11 mouse cellular contexts compared by ENCODE assay signal in the genomic region with DNA sequence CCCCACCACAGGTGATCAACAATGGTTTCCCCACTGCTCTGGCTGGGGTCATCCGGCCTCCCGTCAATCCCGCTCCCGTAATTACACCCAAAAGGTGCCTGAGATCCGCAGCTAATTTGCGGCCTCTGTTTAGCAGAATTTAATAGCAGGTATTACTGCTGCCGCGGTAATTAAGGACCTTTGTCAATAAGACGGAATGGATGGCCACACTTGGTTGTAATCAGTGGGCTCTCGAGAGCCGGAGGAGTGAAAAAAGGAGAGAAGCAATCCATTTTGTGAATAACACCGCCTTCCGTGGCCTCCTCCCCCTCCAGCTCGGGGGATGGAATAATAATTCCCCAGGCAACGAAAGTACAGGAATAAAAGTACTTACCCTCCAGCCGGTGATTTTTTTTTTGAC.
DNase-seq lines count a peak whose midpoint lies in the region; ATAC-seq and TF ChIP-seq lines count a peak whose summit lies in the region.
"Had no signal": no experiment of that assay in that cellular context is flagged by ENCODE, and none has a peak within 500 bp of the region (broad histone marks: within the 10 kb centered on the region; RNA-seq: fewer than 3 reads in every experiment).

No protein-coding gene starts in this region.

- no peak overlapping the region for H3K27ac ChIP-seq in lung, embryonic 14.5 days (ENCODE audit: low read depth)
- H3K27ac ChIP-seq in forebrain, embryonic 14.5 days (ENCODE audit: low read depth, low read length): no peak overlapping the region
- no peak overlapping the region for H3K27ac ChIP-seq in limb, embryonic 14.5 days (replicated peaks; ENCODE audit: low read depth, low read length)
- H3K27ac ChIP-seq in stomach, embryonic 14.5 days (ENCODE audit: low read length): no peak overlapping the region

- no peaks in the 10 kb centered on the region for H3K36me3 ChIP-seq in lung, embryonic 14.5 days (ENCODE audit: insufficient read depth)
- H3K36me3 ChIP-seq in forebrain, embryonic 14.5 days (ENCODE audit: control insufficient read depth, insufficient read depth, low read length): no peaks in the 10 kb centered on the region
- no peaks in the 10 kb centered on the region for H3K36me3 ChIP-seq in limb, embryonic 14.5 days (ENCODE audit: control insufficient read depth, insufficient read depth, low read length)
- no peaks in the 10 kb centered on the region for H3K36me3 ChIP-seq in stomach, embryonic 14.5 days (ENCODE audit: control insufficient read depth, insufficient read depth, low read length)

- H3K4me3 ChIP-seq in lung, embryonic 14.5 days (ENCODE audit: low read depth, low read length): no peak overlapping the region
- H3K4me3 ChIP-seq in forebrain, embryonic 14.5 days (ENCODE audit: low read depth, low read length): no peak overlapping the region; the same call in 1 of the 2 replicates
- H3K4me3 ChIP-seq in limb, embryonic 14.5 days (replicated peaks; ENCODE audit: low read length): no peak overlapping the region; the same call in 1 of the 2 replicates
- peak overlapping the region; percentile 4; the same call in 1 of the 2 replicates for H3K4me3 ChIP-seq in stomach, embryonic 14.5 days (ENCODE audit: low read depth, low read length)

- no peak for TF ChIP-seq POLR2A in limb, embryonic 14.5 days (IDR thresholded peaks at IDR 0.05; ENCODE audit: borderline replicate concordance, extremely low read depth, insufficient read depth, insufficient read length)

- TF ChIP-seq CTCF in lung, embryonic 14.5 days (IDR thresholded peaks at IDR 0.05; ENCODE audit: low read depth): no peak

- WGBS in lung, embryonic 14.5 days: 2% methylated on average over 16 of the region's 16 CpGs
- 0% methylated on average over 16 of the region's 16 CpGs for WGBS in forebrain, embryonic 14.5 days
- WGBS in limb, embryonic 14.5 days: 1% methylated on average over 16 of the region's 16 CpGs
- 1% methylated on average over 16 of the region's 16 CpGs for WGBS in stomach, embryonic 14.5 days

- peak; percentile 26 for DNase-seq in lung, embryonic 14.5 days
- no peak for DNase-seq in lung, postnatal 36 days
- peak; percentile 50 for DNase-seq in forebrain, embryonic 14.5 days (ENCODE audit: low spot score)
- DNase-seq in limb, embryonic 14.5 days (ENCODE audit: low spot score): no peak
- DNase-seq in urinary bladder, adult 2 months (ENCODE audit: low spot score): no peak
- DNase-seq in gastrocnemius, postnatal 4 days (ENCODE audit: low spot score in 2 of 2): no peak
- DNase-seq in right cerebral cortex, postnatal 36 days (ENCODE audit: low spot score in 2 of 2): no peak
- DNase-seq: adrenal gland, adult 2 months; cerebellum, adult 9-11 months; kidney, adult 18-20 months had no signal

- ATAC-seq in lung, embryonic 14.5 days (ENCODE audit: insufficient read depth): no peak
- ATAC-seq in forebrain, embryonic 14.5 days: no peak
- no peak for ATAC-seq in limb, embryonic 14.5 days (ENCODE audit: low FRiP score, low read depth)
- no peak for ATAC-seq in stomach, embryonic 14.5 days (ENCODE audit: insufficient number of reproducible peaks, insufficient read depth, low FRiP score, low read depth)

- H3K4me1 ChIP-seq in lung, embryonic 14.5 days (ENCODE audit: insufficient read depth): no peaks in the 10 kb centered on the region
- peaks cover 7% of the 10 kb centered on the region for H3K4me1 ChIP-seq in forebrain, embryonic 14.5 days (ENCODE audit: control insufficient read depth, insufficient read depth, low read length)
- H3K4me1 ChIP-seq in limb, embryonic 14.5 days (ENCODE audit: control insufficient read depth, insufficient read depth, low read length): peaks cover 17% of the 10 kb centered on the region
- 0 out of 2 replicates have a peak, but pooled peaks cover 4% of the 10 kb centered on the region for H3K4me1 ChIP-seq in stomach, embryonic 14.5 days (ENCODE audit: control insufficient read depth, insufficient read depth, low read length)

- H3K9ac ChIP-seq in lung, embryonic 14.5 days: no peak overlapping the region
- no peak overlapping the region for H3K9ac ChIP-seq in forebrain, embryonic 14.5 days (ENCODE audit: low read length)
- H3K9ac ChIP-seq in limb, embryonic 14.5 days (ENCODE audit: low read depth, low read length, severe bottlenecking): no peak overlapping the region
- H3K9ac ChIP-seq in stomach, embryonic 14.5 days (replicated peaks; ENCODE audit: low read depth, low read length): no peak overlapping the region

- peaks cover 49% of the 10 kb centered on the region for H3K27me3 ChIP-seq in lung, embryonic 14.5 days (ENCODE audit: insufficient read depth, low read length)
- H3K27me3 ChIP-seq in forebrain, embryonic 14.5 days (replicated peaks; ENCODE audit: control insufficient read depth, insufficient read depth, low read length): peaks cover 89% of the 10 kb centered on the region
- peaks cover 42% of the 10 kb centered on the region for H3K27me3 ChIP-seq in limb, embryonic 14.5 days (ENCODE audit: control insufficient read depth, insufficient read depth, low read length)
- peaks cover 20% of the 10 kb centered on the region; the same call in 1 of the 2 replicates for H3K27me3 ChIP-seq in stomach, embryonic 14.5 days (ENCODE audit: control insufficient read depth, insufficient read depth, low read length)

- no peaks in the 10 kb centered on the region for H3K9me3 ChIP-seq in lung, embryonic 14.5 days (ENCODE audit: low read depth, low read length)
- no peaks in the 10 kb centered on the region for H3K9me3 ChIP-seq in forebrain, embryonic 14.5 days (replicated peaks; ENCODE audit: control insufficient read depth, low read length)
- H3K9me3 ChIP-seq in limb, embryonic 14.5 days (ENCODE audit: control insufficient read depth, low read length): no peaks in the 10 kb centered on the region
- H3K9me3 ChIP-seq in stomach, embryonic 14.5 days (ENCODE audit: control insufficient read depth, low read depth, low read length): no peaks in the 10 kb centered on the region

- H3K4me2 ChIP-seq in lung, embryonic 14.5 days: peak overlapping the region; percentile 14; the same call in 1 of the 2 replicates
- peak overlapping the region; percentile 12 for H3K4me2 ChIP-seq in forebrain, embryonic 14.5 days (ENCODE audit: low read length)
- H3K4me2 ChIP-seq in limb, embryonic 14.5 days (replicated peaks; ENCODE audit: low read depth, low read length, severe bottlenecking): peak overlapping the region; percentile 31
- peak overlapping the region; percentile 30 for H3K4me2 ChIP-seq in stomach, embryonic 14.5 days (replicated peaks; ENCODE audit: low read depth, low read length)

Comparison
In these comparisons a context has a peak if more than half of its experiments do, and no peak if none do; other contexts are left out.
1. DNase-seq: peak in lung, embryonic 14.5 days (single experiment) and forebrain, embryonic 14.5 days (single experiment); none in lung, postnatal 36 days (single experiment), limb, embryonic 14.5 days (single experiment), urinary bladder, adult 2 months (single experiment), gastrocnemius, postnatal 4 days (0 of 2) and right cerebral cortex, postnatal 36 days (0 of 2).
2. Peak in every context shown above with its lines, with median percentiles within 50 percentile points of each other: H3K4me2 ChIP-seq.